Mouse (Mus musculus) layer of hippocampus, adult 9-10 months (tissue): ENCODE results near the gene Nhsl1.
"Not testable (repeated sequence)": the region's sequence is repeated elsewhere in the genome, so short reads cannot be mapped to it uniquely, and the experiment has no call there.

Experiments used
- DNase-seq: peaks from one replicate; pipeline ENCODE4 v3.0.0; 2022; ENCODE audit warnings: low spot score

The Nhsl1 gene

GRCm38 (mm10) chr10:18536889-18537288, 218.1 kb downstream of the Nhsl1 start:
- no peak for DNase-seq

DNA sequence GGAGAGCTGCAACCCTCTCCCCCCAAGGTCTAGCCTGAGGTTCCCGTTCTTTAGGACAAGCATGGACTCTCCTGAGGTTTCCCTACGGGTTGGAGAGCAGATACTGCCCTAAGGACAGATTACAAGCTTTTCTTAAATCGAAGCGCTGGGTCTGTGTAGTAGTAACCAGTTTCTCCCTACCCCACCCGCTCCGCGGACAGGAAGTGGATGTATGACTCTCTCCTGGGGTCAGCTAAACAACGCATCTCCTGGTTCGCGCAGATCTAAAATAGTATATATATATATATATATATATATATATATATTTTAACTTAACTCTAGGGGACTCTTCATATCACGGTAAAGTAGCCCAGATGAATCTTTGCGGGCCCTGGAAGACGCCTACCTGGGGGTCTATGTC, 226.5 kb downstream of the Nhsl1 start:
- no peak for DNase-seq

DNA sequence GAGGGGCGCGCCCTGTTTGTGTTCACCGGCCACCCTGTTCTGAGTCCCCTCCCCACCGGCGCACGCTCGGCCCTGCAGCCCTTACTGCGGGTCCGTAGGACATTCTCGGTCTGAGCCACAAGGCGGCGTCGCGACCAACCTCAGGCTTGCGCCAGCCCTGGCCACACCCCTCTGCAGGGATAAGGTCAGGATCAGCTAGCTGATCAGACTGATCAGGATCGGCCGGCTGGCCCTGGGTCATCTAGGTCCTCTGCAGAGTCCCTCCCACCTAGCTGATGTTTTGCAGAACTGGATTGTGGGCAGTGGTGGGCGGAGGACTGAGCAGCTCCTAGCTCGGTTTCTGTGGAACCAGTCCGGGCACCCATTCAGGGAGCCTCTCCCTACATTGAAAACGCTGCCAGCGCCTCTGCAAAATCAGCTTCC, 227.0 kb downstream of the Nhsl1 start, which contains the start of gene Hebp2:
TSS of gene Hebp2 (minus strand) at position 264 of the 423 bp plus-strand sequence.
- DNase-seq: no peak

DNA sequence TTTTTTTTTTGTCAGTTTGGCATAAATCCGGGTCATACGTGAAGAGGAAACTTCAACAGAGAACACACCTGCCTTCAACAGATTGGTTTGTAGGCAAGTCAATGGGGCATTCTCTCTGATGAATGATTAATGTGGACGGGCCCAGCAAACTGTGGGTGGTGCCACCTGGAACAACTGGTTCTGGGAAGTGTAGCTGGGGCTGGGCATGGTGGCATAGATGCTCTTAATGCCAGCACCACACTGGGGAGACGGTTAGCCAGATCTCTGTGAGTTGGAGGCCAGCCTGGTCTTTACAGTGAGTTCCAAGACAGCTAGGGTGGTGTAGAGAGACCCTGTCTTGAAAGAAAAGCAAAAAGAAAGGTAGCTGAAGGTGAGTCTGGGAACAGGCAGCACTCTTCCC, 228.6 kb downstream of the Nhsl1 start:
- no peak for DNase-seq

- no peak for DNase-seq
These were observed 230.8 kb downstream of the Nhsl1 start for GRCm38 (mm10) chr10:18549321-18550216.

- DNase-seq: not testable (repeated sequence)
These were observed 240.3 kb downstream of the Nhsl1 start for GRCm38 (mm10) chr10:18559076-18559475.

DNA sequence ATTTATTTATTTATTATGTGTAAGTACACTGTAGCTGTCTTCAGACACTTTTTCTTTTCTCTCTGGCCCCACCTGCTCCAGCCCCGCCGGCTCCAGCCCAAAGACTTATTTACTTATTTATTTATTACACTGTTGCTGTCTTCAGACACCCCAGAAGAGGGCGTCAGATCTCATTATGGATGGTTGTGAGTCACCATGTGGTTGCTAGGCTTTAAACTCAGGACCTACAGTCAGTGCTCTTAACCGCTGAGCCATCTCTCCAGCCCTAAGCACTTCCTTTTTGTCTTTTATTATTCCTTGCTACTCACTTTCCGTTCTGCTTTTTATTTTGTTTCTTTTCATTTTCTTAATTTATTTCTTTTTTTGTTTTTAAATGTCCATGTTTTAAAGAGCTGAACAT, 242.7 kb downstream of the Nhsl1 start:
- DNase-seq: no peak

GRCm38 (mm10) chr10:18562940-18563339, 244.2 kb downstream of the Nhsl1 start:
- no peak for DNase-seq

GRCm38 (mm10) chr10:18572581-18572980, 253.8 kb downstream of the Nhsl1 start:
- DNase-seq: no peak
